21 mouse cellular contexts compared by ENCODE assay signal in genomic region chr11:25940716-25941294, GRCm38 (mm10).
DNase-seq lines count a peak whose midpoint lies in the region; ATAC-seq and TF ChIP-seq lines count a peak whose summit lies in the region.
"Had no signal": no experiment of that assay in that cellular context is flagged by ENCODE, and none has a peak within 500 bp of the region (broad histone marks: within the 10 kb centered on the region; RNA-seq: fewer than 3 reads in every experiment).

No protein-coding gene starts in this region.

- peaks cover 19% of the 10 kb centered on the region for H3K4me1 ChIP-seq in forebrain, embryonic 15.5 days
- no peaks in the 10 kb centered on the region; the same call in 1 of the 2 replicates for H3K4me1 ChIP-seq in forebrain, embryonic 11.5 days (replicated peaks; ENCODE audit: control insufficient read depth, insufficient read depth, low read length)
- no peaks in the 10 kb centered on the region for H3K4me1 ChIP-seq in neural tube, embryonic 12.5 days
- H3K4me1 ChIP-seq: embryonic facial prominence, embryonic 10.5 days; liver, embryonic 13.5 days; midbrain, embryonic 12.5 days had no signal

- peak overlapping the region; percentile 83 for H3K27ac ChIP-seq in forebrain, embryonic 15.5 days (replicated peaks)
- no peak overlapping the region for H3K27ac ChIP-seq in forebrain, embryonic 11.5 days (ENCODE audit: low read depth, low read length)
- peak overlapping the region; percentile 68 for H3K27ac ChIP-seq in layer of hippocampus, adult 2 months
- H3K27ac ChIP-seq in neural tube, embryonic 12.5 days: no peak overlapping the region
- H3K27ac ChIP-seq: embryonic facial prominence, embryonic 10.5 days; liver, embryonic 13.5 days; midbrain, embryonic 12.5 days; neural tube, embryonic 13.5 days; stomach, postnatal 0 days had no signal

- H3K4me2 ChIP-seq in forebrain, embryonic 15.5 days (replicated peaks): no peak overlapping the region
- H3K4me2 ChIP-seq in forebrain, embryonic 11.5 days (ENCODE audit: low read depth, low read length, severe bottlenecking): no peak overlapping the region
- H3K4me2 ChIP-seq in neural tube, embryonic 12.5 days (replicated peaks): no peak overlapping the region
- H3K4me2 ChIP-seq: liver, embryonic 13.5 days; midbrain, embryonic 12.5 days; neural tube, embryonic 13.5 days had no signal

- H3K36me3 ChIP-seq in forebrain, embryonic 15.5 days: no peaks in the 10 kb centered on the region
- H3K36me3 ChIP-seq in forebrain, embryonic 11.5 days (ENCODE audit: control insufficient read depth, insufficient read depth, low read length): no peaks in the 10 kb centered on the region
- no peaks in the 10 kb centered on the region for H3K36me3 ChIP-seq in neural tube, embryonic 12.5 days
- H3K36me3 ChIP-seq: embryonic facial prominence, embryonic 10.5 days; liver, embryonic 13.5 days; midbrain, embryonic 12.5 days; neural tube, embryonic 13.5 days had no signal

- H3K4me3 ChIP-seq in forebrain, embryonic 15.5 days: no peak overlapping the region
- no peak overlapping the region for H3K4me3 ChIP-seq in forebrain, embryonic 11.5 days (ENCODE audit: low read depth, low read length)
- no peak overlapping the region for H3K4me3 ChIP-seq in layer of hippocampus, adult 2 months
- no peak overlapping the region for H3K4me3 ChIP-seq in neural tube, embryonic 12.5 days
- H3K4me3 ChIP-seq: embryonic facial prominence, embryonic 10.5 days; liver, embryonic 13.5 days; midbrain, embryonic 12.5 days; neural tube, embryonic 13.5 days had no signal

- no peak overlapping the region for H3K9ac ChIP-seq in forebrain, embryonic 15.5 days (replicated peaks)
- no peak overlapping the region for H3K9ac ChIP-seq in forebrain, embryonic 11.5 days (ENCODE audit: low read length)
- no peak overlapping the region for H3K9ac ChIP-seq in neural tube, embryonic 12.5 days
- H3K9ac ChIP-seq: liver, embryonic 13.5 days; midbrain, embryonic 12.5 days; neural tube, embryonic 13.5 days had no signal

- TF ChIP-seq CTCF in layer of hippocampus, adult 2 months (conservative IDR thresholded peaks at IDR 0.05): no peak

- H3K27me3 ChIP-seq in forebrain, embryonic 15.5 days: no peaks in the 10 kb centered on the region
- no peaks in the 10 kb centered on the region for H3K27me3 ChIP-seq in forebrain, embryonic 11.5 days (ENCODE audit: control insufficient read depth, insufficient read depth, low read length)
- no peaks in the 10 kb centered on the region for H3K27me3 ChIP-seq in neural tube, embryonic 12.5 days (replicated peaks)
- H3K27me3 ChIP-seq: liver, embryonic 13.5 days; midbrain, embryonic 12.5 days; neural tube, embryonic 13.5 days had no signal

- no peaks in the 10 kb centered on the region for H3K9me3 ChIP-seq in forebrain, embryonic 15.5 days
- no peaks in the 10 kb centered on the region for H3K9me3 ChIP-seq in forebrain, embryonic 11.5 days (ENCODE audit: control insufficient read depth, low read length)
- no peaks in the 10 kb centered on the region for H3K9me3 ChIP-seq in neural tube, embryonic 12.5 days
- H3K9me3 ChIP-seq: embryonic facial prominence, embryonic 10.5 days; liver, embryonic 13.5 days; midbrain, embryonic 12.5 days; neural tube, embryonic 13.5 days had no signal

- no peak for DNase-seq in forebrain, embryonic 11.5 days (ENCODE audit: low spot score)
- no peak for DNase-seq in layer of hippocampus, adult 2 months (ENCODE audit: low spot score in 2 of 2)
- no peak for DNase-seq in layer of hippocampus, postnatal 25 days (ENCODE audit: extremely low spot score in 1 of 2, low spot score in 1 of 2)
- DNase-seq in neural tube, embryonic 10.5 days (ENCODE audit: extremely low spot score, low spot score): no peak
- DNase-seq in layer of hippocampus, adult 9-11 months: peak; percentile 19
- no peak for DNase-seq in cerebellum, adult 18-20 months
- DNase-seq: adrenal gland, postnatal 25 days; cerebellum, adult 11 months; cerebellum, postnatal 10 days; heart, postnatal 4 days; kidney, adult 11 months; liver, embryonic 13.5 days; lung, adult 2 months; lung, postnatal 14 days had no signal

- peak; percentile 82 for ATAC-seq in forebrain, embryonic 15.5 days (replicated peaks)
- no peak for ATAC-seq in forebrain, embryonic 11.5 days (replicated peaks; ENCODE audit: low FRiP score)
- 0 out of 2 replicates have a peak, but pooled peaks have one; percentile 21 for ATAC-seq in neural tube, embryonic 12.5 days (ENCODE audit: low FRiP score, low read depth)
- ATAC-seq: CD4-positive, CD25-positive, alpha-beta regulatory T cell, adult 4 months had no signal

- 56% methylated on average over 4 of the region's 4 CpGs for WGBS in forebrain, embryonic 15.5 days
- WGBS in forebrain, embryonic 11.5 days: 80% methylated on average over 4 of the region's 4 CpGs
- WGBS in neural tube, embryonic 12.5 days: 66% methylated on average over 4 of the region's 4 CpGs

Comparison
In these comparisons a context has a peak if more than half of its experiments do, and no peak if none do; other contexts are left out.
1. H3K27ac ChIP-seq: peak in forebrain, embryonic 15.5 days (single experiment) and layer of hippocampus, adult 2 months (single experiment); none in forebrain, embryonic 11.5 days (single experiment) and neural tube, embryonic 12.5 days (single experiment).